Mouse (Mus musculus): ENCODE data around the gene Morf4l1. TPM values are rescaled to one million over a fixed set of nuclear protein-coding genes. Genes with fewer than 3 reads are reported as not detected.

Morf4l1 gene
- total and polyA plus RNA-seq, 2 experiments, result 56.1 to 161 TPM

DNA sequence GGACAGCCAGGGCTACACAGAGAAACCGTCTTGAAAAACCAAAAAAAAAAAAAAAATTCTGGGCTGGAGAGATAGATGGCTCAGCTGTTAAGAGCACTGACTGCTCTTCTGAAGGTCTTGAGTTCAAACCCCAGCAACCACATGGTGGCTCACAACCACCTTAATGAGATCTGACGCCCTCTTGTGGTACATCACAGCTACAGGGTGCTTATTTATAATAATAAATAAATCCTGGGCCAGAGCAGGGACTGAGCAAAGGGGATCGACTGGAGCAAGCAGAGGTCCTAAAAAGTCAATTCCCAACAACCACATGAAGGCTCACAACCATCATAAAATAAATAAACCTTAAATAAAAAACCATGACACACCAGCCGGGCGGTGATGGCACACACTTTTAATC lies 15.6 kb downstream of the Morf4l1 start:
- no peak for DNase-seq (ENCODE audit: extremely low read depth, low read depth, low spot score)
- Histone ChIP-seq H3K4me3 (ENCODE audit: insufficient read depth, low read depth, low read length) (no peak overlapping the region), H3K27ac (replicated peaks; ENCODE audit: insufficient read depth, low read depth, low read length) (no peak overlapping the region), H3K4me1 (ENCODE audit: control insufficient read depth, insufficient read depth, low read length) (no peaks in the 10 kb centered on the region), H3K9ac (ENCODE audit: low read depth, low read length) (no peak overlapping the region), H3K36me3 (ENCODE audit: control insufficient read depth, insufficient read depth, low read length) (peaks cover 74% of the 10 kb centered on the region), H3K79me2 (ENCODE audit: control insufficient read depth, insufficient read depth, low read length) (peaks cover 3% of the 10 kb centered on the region; the same call in 1 of the 2 replicates), H3K27me3 (ENCODE audit: control insufficient read depth, insufficient read depth, low read length) (no peaks in the 10 kb centered on the region)
- 0 out of 2 replicates have a peak, but pooled peaks have one; percentile 7 for TF ChIP-seq CTCF (IDR thresholded peaks at IDR 0.05; ENCODE audit: low read depth, low read length)
- TF ChIP-seq POLR2A (IDR thresholded peaks at IDR 0.05; ENCODE audit: extremely low read depth, insufficient read depth, low read length), result no peak
- WGBS, result 85% methylated on average over 5 of the region's 5 CpGs

GRCm38 (mm10) chr9:90089339-90090104 lies 25.1 kb downstream of the Morf4l1 start:
- H3K4me3 ChIP-seq (ENCODE audit: insufficient read depth, low read depth, low read length), result no peak overlapping the region
- WGBS, result 93% methylated on average over 6 of the region's 6 CpGs
- no peak overlapping the region for H3K9ac ChIP-seq (ENCODE audit: low read depth, low read length)
- H3K36me3 ChIP-seq (ENCODE audit: control insufficient read depth, insufficient read depth, low read length), result peaks cover 37% of the 10 kb centered on the region
- no peaks in the 10 kb centered on the region for H3K79me2 ChIP-seq (ENCODE audit: control insufficient read depth, insufficient read depth, low read length)
- H3K4me1 ChIP-seq (ENCODE audit: control insufficient read depth, insufficient read depth, low read length), result no peaks in the 10 kb centered on the region
- no peak overlapping the region for H3K27ac ChIP-seq (replicated peaks; ENCODE audit: insufficient read depth, low read depth, low read length)
- TF ChIP-seq POLR2A (IDR thresholded peaks at IDR 0.05; ENCODE audit: extremely low read depth, insufficient read depth, low read length) (no peak), CTCF (IDR thresholded peaks at IDR 0.05; ENCODE audit: low read depth, low read length) (no peak)
- H3K27me3 ChIP-seq (ENCODE audit: control insufficient read depth, insufficient read depth, low read length), result no peaks in the 10 kb centered on the region
- no peak for DNase-seq (ENCODE audit: extremely low read depth, low read depth, low spot score)

DNA sequence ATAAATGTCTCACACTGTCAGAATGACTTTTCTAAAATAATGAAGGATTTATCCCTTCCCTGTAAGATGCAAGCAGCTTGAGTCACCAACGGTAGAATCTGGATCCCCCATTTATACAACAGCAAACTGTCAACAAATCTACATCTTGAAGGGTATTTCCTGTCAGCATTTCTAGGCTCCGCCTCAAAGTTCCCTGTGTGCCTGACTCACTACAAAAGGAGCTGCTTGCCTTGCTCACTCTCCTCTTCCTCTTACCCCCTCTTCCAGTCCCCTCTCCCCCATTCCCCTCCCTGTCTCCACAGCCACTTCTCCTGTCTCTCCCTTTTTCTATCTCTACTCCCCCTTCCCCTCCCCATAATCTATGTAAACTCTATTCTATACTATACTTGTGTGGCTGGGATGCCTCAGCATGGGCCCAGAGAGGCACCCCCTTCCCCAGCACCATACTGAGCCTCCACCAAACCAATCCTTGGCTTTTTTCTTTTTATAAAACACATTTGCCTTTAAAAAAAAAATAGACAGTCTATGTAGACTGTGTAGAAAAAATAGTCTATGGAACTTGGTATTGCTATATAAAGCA lies 26.6 kb downstream of the Morf4l1 start:
- no peak overlapping the region for H3K27ac ChIP-seq (replicated peaks; ENCODE audit: insufficient read depth, low read depth, low read length)
- no peak overlapping the region for H3K9ac ChIP-seq (ENCODE audit: low read depth, low read length)
- TF ChIP-seq POLR2A (IDR thresholded peaks at IDR 0.05; ENCODE audit: extremely low read depth, insufficient read depth, low read length) (no peak), CTCF (IDR thresholded peaks at IDR 0.05; ENCODE audit: low read depth, low read length) (no peak)
- no peaks in the 10 kb centered on the region for H3K79me2 ChIP-seq (ENCODE audit: control insufficient read depth, insufficient read depth, low read length)
- no peak overlapping the region for H3K4me3 ChIP-seq (ENCODE audit: insufficient read depth, low read depth, low read length)
- 74% methylated on average over 2 of the region's 2 CpGs for WGBS
- no peaks in the 10 kb centered on the region for H3K4me1 ChIP-seq (ENCODE audit: control insufficient read depth, insufficient read depth, low read length)
- no peaks in the 10 kb centered on the region for H3K27me3 ChIP-seq (ENCODE audit: control insufficient read depth, insufficient read depth, low read length)
- DNase-seq (ENCODE audit: extremely low read depth, low read depth, low spot score), result no peak
- H3K36me3 ChIP-seq (ENCODE audit: control insufficient read depth, insufficient read depth, low read length), result peaks cover 30% of the 10 kb centered on the region

- H3K27me3 ChIP-seq (ENCODE audit: control insufficient read depth, insufficient read depth, low read length), result no peaks in the 10 kb centered on the region
- DNase-seq (ENCODE audit: extremely low read depth, low read depth, low spot score), result no peak
- no peaks in the 10 kb centered on the region for H3K4me1 ChIP-seq (ENCODE audit: control insufficient read depth, insufficient read depth, low read length)
- no peak overlapping the region for H3K4me3 ChIP-seq (ENCODE audit: insufficient read depth, low read depth, low read length)
- H3K79me2 ChIP-seq (ENCODE audit: control insufficient read depth, insufficient read depth, low read length), result no peaks in the 10 kb centered on the region
- WGBS, result 77% methylated on average over 8 of the region's 8 CpGs
- no peak overlapping the region for H3K27ac ChIP-seq (replicated peaks; ENCODE audit: insufficient read depth, low read depth, low read length)
- H3K9ac ChIP-seq (ENCODE audit: low read depth, low read length), result no peak overlapping the region
- TF ChIP-seq CTCF (IDR thresholded peaks at IDR 0.05; ENCODE audit: low read depth, low read length) (no peak), POLR2A (IDR thresholded peaks at IDR 0.05; ENCODE audit: extremely low read depth, insufficient read depth, low read length) (no peak)
- H3K36me3 ChIP-seq (ENCODE audit: control insufficient read depth, insufficient read depth, low read length), result peaks cover 9% of the 10 kb centered on the region
These were observed 29.7 kb downstream of the Morf4l1 start for GRCm38 (mm10) chr9:90084766-90085468.

DNA sequence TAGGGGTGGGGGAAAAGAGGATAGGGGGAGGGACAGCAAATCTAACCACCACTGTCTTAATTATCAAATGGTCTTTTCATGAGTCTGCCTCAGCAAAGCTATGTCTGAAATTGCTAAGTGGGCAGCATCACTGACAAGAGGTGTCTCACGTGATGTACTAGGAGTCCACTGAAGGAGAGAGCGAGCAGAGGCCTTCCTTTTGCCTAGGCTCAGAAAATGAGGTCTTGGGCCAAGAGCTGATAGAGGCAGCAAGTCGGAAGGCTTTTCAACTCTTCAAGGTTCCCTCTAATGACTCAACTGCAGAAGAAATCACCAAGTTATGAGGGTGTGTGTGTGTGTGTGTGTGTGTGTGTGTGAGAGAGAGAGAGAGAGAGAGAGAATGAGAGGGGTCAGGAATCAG lies 30.4 kb downstream of the Morf4l1 start:
- Histone ChIP-seq H3K4me3 (ENCODE audit: insufficient read depth, low read depth, low read length) (no peak overlapping the region), H3K4me1 (ENCODE audit: control insufficient read depth, insufficient read depth, low read length) (no peaks in the 10 kb centered on the region), H3K27me3 (ENCODE audit: control insufficient read depth, insufficient read depth, low read length) (no peaks in the 10 kb centered on the region), H3K79me2 (ENCODE audit: control insufficient read depth, insufficient read depth, low read length) (no peaks in the 10 kb centered on the region), H3K36me3 (ENCODE audit: control insufficient read depth, insufficient read depth, low read length) (peaks cover 2% of the 10 kb centered on the region; the same call in 1 of the 2 replicates), H3K9ac (ENCODE audit: low read depth, low read length) (no peak overlapping the region), H3K27ac (replicated peaks; ENCODE audit: insufficient read depth, low read depth, low read length) (no peak overlapping the region)
- DNase-seq (ENCODE audit: extremely low read depth, low read depth, low spot score), result no peak
- no peak for TF ChIP-seq POLR2A (IDR thresholded peaks at IDR 0.05; ENCODE audit: extremely low read depth, insufficient read depth, low read length)
- WGBS, result 80% methylated on average over 3 of the region's 3 CpGs

Data from liver, adult 2 months (tissue).